Mouse (Mus musculus): ENCODE results near the gene Rbpj. TPM values are rescaled to one million over a fixed set of nuclear protein-coding genes. Genes with fewer than 3 reads are reported as not detected.
"Not testable (repeated sequence)": the region's sequence is repeated elsewhere in the genome, so short reads cannot be mapped to it uniquely, and the experiment has no call there.

The Rbpj gene
- polyA plus RNA-seq, 1 experiment from 2014 or later = 30.0 TPM

DNA sequence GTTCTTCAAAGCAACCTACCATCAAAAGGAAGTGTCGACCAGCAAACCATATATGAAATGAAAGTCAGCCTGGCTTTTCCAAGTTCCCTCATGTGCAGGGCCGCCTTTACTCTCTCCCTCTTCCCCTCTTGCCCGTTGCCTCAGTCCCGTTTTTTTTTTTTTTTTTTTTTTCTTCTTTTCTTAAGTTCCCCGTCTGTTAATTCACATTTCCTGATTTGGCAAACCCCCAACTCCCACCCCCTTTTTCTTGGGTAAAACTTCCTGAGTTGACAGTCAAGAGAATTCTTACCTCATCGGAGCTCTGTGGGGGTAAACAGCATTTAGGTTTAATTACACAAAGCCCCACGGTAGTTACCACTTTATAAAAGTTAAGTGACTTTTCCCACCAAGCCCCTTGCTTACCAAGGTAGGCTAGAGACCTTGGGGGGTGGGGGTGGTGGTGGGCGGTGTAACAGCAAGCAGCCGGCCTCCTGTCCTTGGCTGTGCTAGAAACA, 81.1 kb downstream of the Rbpj start:
- no peaks in the 10 kb centered on the region for H3K9me3 ChIP-seq (replicated peaks; ENCODE audit: control insufficient read depth, low read length)
- no peak for ATAC-seq (ENCODE audit: insufficient read depth, low FRiP score)
- no peaks in the 10 kb centered on the region for H3K4me1 ChIP-seq (ENCODE audit: control insufficient read depth, insufficient read depth, low read length)
- no peak overlapping the region for H3K4me3 ChIP-seq (replicated peaks; ENCODE audit: low read length)
- 49% methylated on average over 9 of the region's 9 CpGs for WGBS
- no peak overlapping the region for H3K27ac ChIP-seq (ENCODE audit: low read length)
- no peaks in the 10 kb centered on the region for H3K36me3 ChIP-seq (ENCODE audit: control insufficient read depth, insufficient read depth, low read length)
- no peaks in the 10 kb centered on the region for H3K27me3 ChIP-seq (ENCODE audit: control insufficient read depth, insufficient read depth, low read length)
- no peak overlapping the region for H3K9ac ChIP-seq (ENCODE audit: low read length)
- H3K4me2 ChIP-seq (ENCODE audit: low read depth, low read length) = no peak overlapping the region

DNA sequence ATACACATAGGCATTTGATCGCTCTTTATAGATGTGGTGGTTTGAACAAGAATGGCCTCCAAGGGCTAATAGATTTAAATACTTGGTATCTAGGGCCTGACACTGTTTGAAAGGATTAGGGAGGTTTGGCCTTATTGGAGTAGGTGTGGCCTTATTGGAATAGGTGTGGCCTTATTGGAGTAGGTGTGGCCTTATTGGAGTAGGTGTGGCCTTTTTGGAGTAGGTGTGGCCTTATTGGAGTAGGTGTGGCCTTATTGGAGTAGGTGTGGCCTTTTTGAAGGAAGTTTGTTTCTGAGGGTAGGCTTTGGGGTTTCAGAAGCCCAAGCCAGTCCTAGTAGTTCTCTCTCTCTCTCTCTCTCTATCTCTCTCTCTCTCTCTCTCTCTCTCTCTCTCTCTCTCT, 84.4 kb downstream of the Rbpj start:
- not testable (repeated sequence) for H3K36me3 ChIP-seq (ENCODE audit: control insufficient read depth, insufficient read depth, low read length); H3K27me3 ChIP-seq (ENCODE audit: control insufficient read depth, insufficient read depth, low read length); H3K4me3 ChIP-seq (replicated peaks; ENCODE audit: low read length); H3K9ac ChIP-seq (ENCODE audit: low read length); ATAC-seq (ENCODE audit: insufficient read depth, low FRiP score); H3K4me2 ChIP-seq (ENCODE audit: low read depth, low read length); H3K9me3 ChIP-seq (replicated peaks; ENCODE audit: control insufficient read depth, low read length); H3K27ac ChIP-seq (ENCODE audit: low read length); H3K4me1 ChIP-seq (ENCODE audit: control insufficient read depth, insufficient read depth, low read length)
- WGBS = 98% methylated on average over 1 of the region's 1 CpGs

DNA sequence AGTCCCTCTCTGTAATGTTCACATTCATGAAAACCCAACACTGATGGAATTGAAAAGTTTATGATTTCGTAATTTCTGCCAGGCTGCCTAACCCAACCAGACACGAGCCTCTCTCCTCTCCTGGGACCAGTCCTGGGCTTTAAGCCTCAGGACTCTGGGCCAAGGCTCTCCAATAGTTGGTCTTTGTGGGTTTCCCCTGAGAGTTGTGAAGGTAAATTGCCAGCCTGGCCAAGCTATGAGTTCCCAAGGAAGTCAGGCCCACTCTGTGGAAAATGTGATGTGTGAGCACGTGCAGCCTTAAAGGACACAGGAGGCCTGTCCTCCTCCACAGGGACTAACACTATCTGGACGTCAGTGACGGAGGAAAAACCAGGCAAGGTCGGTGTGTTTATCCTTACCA, 85.4 kb downstream of the Rbpj start:
- 78% methylated on average over 6 of the region's 6 CpGs for WGBS
- no peaks in the 10 kb centered on the region for H3K9me3 ChIP-seq (replicated peaks; ENCODE audit: control insufficient read depth, low read length)

DNA sequence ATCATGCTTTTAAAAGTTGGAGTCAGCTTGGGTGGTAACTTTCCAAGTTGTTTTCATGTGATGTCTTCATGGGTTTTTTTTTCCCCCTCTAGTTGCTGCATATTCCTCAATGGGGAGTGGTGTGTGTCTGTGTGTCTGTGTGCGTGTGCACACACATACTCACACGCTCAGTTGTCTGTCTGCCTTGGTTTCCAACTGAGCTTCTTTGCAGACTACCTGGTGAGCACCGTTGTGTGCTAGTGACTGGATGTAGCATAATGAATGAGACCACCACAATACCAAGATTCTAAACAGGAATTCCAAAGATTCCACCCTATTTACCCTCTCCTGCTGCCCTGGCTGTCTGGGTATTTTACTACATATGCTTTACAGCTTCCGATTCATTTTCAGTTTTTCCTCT, 86.0 kb downstream of the Rbpj start:
- Histone ChIP-seq H3K36me3 (ENCODE audit: control insufficient read depth, insufficient read depth, low read length) (no peaks in the 10 kb centered on the region), H3K9ac (ENCODE audit: low read length) (no peak overlapping the region), H3K4me1 (ENCODE audit: control insufficient read depth, insufficient read depth, low read length) (no peaks in the 10 kb centered on the region), H3K4me2 (ENCODE audit: low read depth, low read length) (no peak overlapping the region), H3K9me3 (replicated peaks; ENCODE audit: control insufficient read depth, low read length) (no peaks in the 10 kb centered on the region), H3K27me3 (ENCODE audit: control insufficient read depth, insufficient read depth, low read length) (no peaks in the 10 kb centered on the region), H3K27ac (ENCODE audit: low read length) (no peak overlapping the region), H3K4me3 (replicated peaks; ENCODE audit: low read length) (no peak overlapping the region)
- no peak for ATAC-seq (ENCODE audit: insufficient read depth, low FRiP score)
- 81% methylated on average over 4 of the region's 4 CpGs for WGBS

More for the DNA sequence above, 85.4 kb downstream of the Rbpj start:
- H3K4me1 ChIP-seq (ENCODE audit: control insufficient read depth, insufficient read depth, low read length) = no peaks in the 10 kb centered on the region
- no peaks in the 10 kb centered on the region for H3K27me3 ChIP-seq (ENCODE audit: control insufficient read depth, insufficient read depth, low read length)
- H3K36me3 ChIP-seq (ENCODE audit: control insufficient read depth, insufficient read depth, low read length) = no peaks in the 10 kb centered on the region
- no peak overlapping the region for H3K9ac ChIP-seq (ENCODE audit: low read length)
- no peak overlapping the region for H3K4me2 ChIP-seq (ENCODE audit: low read depth, low read length)
- H3K4me3 ChIP-seq (replicated peaks; ENCODE audit: low read length) = no peak overlapping the region
- ATAC-seq (ENCODE audit: insufficient read depth, low FRiP score) = no peak
- H3K27ac ChIP-seq (ENCODE audit: low read length) = no peak overlapping the region

DNA sequence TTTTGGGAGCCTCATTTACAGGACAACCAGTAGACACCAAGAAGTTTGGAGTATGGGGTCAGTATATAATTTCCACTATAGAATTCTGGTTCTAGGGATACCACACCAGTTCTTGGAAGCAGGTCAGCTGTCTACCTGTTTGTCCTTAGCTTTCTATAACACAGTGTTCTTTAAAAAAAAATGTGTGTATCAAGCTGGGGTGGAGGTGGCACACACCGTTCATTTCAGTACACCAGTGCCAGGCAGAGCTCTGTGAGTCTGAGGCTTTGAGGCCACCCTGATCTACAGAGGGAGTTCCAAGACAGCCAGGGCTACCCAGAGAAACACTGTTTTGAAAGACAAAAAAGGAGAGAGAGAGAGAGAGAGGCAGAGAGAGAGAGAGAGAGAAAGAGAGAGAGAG, 87.3 kb downstream of the Rbpj start:
- Histone ChIP-seq H3K36me3 (ENCODE audit: control insufficient read depth, insufficient read depth, low read length) (no peaks in the 10 kb centered on the region), H3K4me1 (ENCODE audit: control insufficient read depth, insufficient read depth, low read length) (peaks cover 3% of the 10 kb centered on the region; the same call in 1 of the 2 replicates), H3K9ac (ENCODE audit: low read length) (no peak overlapping the region), H3K27me3 (ENCODE audit: control insufficient read depth, insufficient read depth, low read length) (no peaks in the 10 kb centered on the region), H3K4me2 (ENCODE audit: low read depth, low read length) (no peak overlapping the region), H3K27ac (ENCODE audit: low read length) (no peak overlapping the region), H3K9me3 (replicated peaks; ENCODE audit: control insufficient read depth, low read length) (no peaks in the 10 kb centered on the region), H3K4me3 (replicated peaks; ENCODE audit: low read length) (no peak overlapping the region)
- WGBS = 84% methylated on average over 1 of the region's 1 CpGs
- no peak for ATAC-seq (ENCODE audit: insufficient read depth, low FRiP score)

DNA sequence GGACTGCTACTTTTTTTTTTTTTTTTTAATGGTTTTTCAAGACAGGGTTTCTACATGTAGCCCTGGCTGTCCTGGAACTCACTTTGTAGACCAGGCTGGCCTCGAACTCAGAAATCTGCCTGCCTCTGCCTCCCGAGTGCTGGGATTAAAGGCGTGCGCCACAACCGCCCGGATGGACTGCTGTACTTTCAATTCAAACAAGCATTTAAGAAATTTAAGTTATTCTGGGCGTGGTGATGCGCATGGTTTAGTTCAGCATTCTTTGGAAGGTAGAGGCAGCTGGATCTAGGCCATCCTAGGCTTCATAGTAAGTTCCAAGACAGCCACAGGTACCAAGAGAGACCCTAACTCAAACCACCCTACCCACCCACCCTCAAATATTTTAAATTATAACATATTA, 88.2 kb downstream of the Rbpj start:
- Histone ChIP-seq H3K27ac (ENCODE audit: low read length) (no peak overlapping the region), H3K9me3 (replicated peaks; ENCODE audit: control insufficient read depth, low read length) (no peaks in the 10 kb centered on the region), H3K4me1 (ENCODE audit: control insufficient read depth, insufficient read depth, low read length) (peaks cover 3% of the 10 kb centered on the region; the same call in 1 of the 2 replicates), H3K36me3 (ENCODE audit: control insufficient read depth, insufficient read depth, low read length) (no peaks in the 10 kb centered on the region), H3K4me2 (ENCODE audit: low read depth, low read length) (no peak overlapping the region), H3K27me3 (ENCODE audit: control insufficient read depth, insufficient read depth, low read length) (no peaks in the 10 kb centered on the region), H3K9ac (ENCODE audit: low read length) (no peak overlapping the region), H3K4me3 (replicated peaks; ENCODE audit: low read length) (no peak overlapping the region)
- ATAC-seq (ENCODE audit: insufficient read depth, low FRiP score) = no peak
- 94% methylated on average over 8 of the region's 8 CpGs for WGBS

DNA sequence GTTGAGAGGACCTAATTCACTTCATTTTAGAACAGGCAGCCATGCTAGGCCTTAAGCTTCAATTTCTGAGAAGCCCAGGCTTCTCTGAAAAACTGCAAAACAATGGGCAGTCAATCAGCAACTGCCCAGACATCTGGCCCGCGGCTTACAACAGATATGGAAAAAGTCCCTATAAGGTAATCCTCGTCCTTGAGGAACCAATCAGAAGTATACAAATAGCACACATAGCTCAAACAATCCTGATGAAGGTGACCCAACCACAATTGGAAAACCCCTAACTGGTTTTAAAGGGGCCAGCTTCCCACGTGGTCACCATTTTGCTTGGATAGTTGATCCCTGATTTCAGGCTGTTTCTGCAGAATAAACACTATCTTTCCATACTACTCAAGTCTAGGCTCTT, 89.0 kb downstream of the Rbpj start:
- 86% methylated on average over 4 of the region's 4 CpGs for WGBS
- Histone ChIP-seq H3K27ac (ENCODE audit: low read length) (no peak overlapping the region), H3K27me3 (ENCODE audit: control insufficient read depth, insufficient read depth, low read length) (no peaks in the 10 kb centered on the region), H3K4me3 (replicated peaks; ENCODE audit: low read length) (no peak overlapping the region), H3K9me3 (replicated peaks; ENCODE audit: control insufficient read depth, low read length) (no peaks in the 10 kb centered on the region), H3K9ac (ENCODE audit: low read length) (no peak overlapping the region), H3K36me3 (ENCODE audit: control insufficient read depth, insufficient read depth, low read length) (no peaks in the 10 kb centered on the region), H3K4me1 (ENCODE audit: control insufficient read depth, insufficient read depth, low read length) (peaks cover 3% of the 10 kb centered on the region; the same call in 1 of the 2 replicates), H3K4me2 (ENCODE audit: low read depth, low read length) (no peak overlapping the region)
- ATAC-seq (ENCODE audit: insufficient read depth, low FRiP score) = no peak

DNA sequence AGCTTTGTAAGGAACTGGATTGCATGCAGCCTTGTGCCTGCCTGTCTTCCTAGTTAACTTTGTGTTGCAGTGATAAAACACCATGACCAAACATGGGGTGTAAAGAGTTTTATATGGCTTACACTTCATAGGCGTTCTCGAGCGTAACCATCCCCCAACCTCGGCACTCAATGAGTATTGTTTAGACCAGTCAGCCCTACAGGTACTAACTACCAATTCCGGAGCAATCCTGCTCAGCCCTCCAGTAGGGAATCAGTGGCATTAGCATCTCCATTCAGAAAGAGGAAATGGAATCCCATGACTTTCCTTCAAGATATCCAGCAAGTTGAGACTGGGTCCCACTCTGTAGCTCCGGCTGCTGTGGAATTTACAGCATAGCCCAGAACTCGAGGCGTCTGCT, 89.5 kb downstream of the Rbpj start:
- Histone ChIP-seq H3K36me3 (ENCODE audit: control insufficient read depth, insufficient read depth, low read length) (no peaks in the 10 kb centered on the region), H3K27ac (ENCODE audit: low read length) (no peak overlapping the region), H3K27me3 (ENCODE audit: control insufficient read depth, insufficient read depth, low read length) (no peaks in the 10 kb centered on the region), H3K9me3 (replicated peaks; ENCODE audit: control insufficient read depth, low read length) (no peaks in the 10 kb centered on the region), H3K4me3 (replicated peaks; ENCODE audit: low read length) (no peak overlapping the region), H3K9ac (ENCODE audit: low read length) (no peak overlapping the region), H3K4me2 (ENCODE audit: low read depth, low read length) (no peak overlapping the region), H3K4me1 (ENCODE audit: control insufficient read depth, insufficient read depth, low read length) (peaks cover 3% of the 10 kb centered on the region; the same call in 1 of the 2 replicates)
- no peak for ATAC-seq (ENCODE audit: insufficient read depth, low FRiP score)
- WGBS = 94% methylated on average over 8 of the region's 8 CpGs

DNA sequence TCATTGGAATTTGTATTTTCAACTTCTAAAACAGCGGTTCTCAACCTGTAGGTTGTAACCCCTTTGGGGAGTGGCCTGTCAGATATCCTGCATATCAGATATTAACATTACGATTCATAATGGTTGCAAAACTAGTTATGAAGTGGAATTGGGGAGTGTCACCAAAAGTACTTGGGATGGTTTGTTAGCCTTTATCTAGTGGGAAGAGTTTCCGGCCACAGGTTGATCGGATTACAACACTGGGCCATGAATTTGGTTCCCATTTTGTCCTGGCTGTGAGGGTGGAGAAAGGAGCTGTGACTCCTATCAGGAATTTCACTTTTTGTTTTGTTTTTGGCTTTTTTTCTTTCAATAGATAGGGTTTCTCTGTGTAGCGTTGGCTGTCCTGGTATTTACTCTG, 90.0 kb downstream of the Rbpj start:
- no peaks in the 10 kb centered on the region for H3K36me3 ChIP-seq (ENCODE audit: control insufficient read depth, insufficient read depth, low read length)
- H3K9ac ChIP-seq (ENCODE audit: low read length) = no peak overlapping the region
- peaks cover 3% of the 10 kb centered on the region; the same call in 1 of the 2 replicates for H3K4me1 ChIP-seq (ENCODE audit: control insufficient read depth, insufficient read depth, low read length)
- no peaks in the 10 kb centered on the region for H3K27me3 ChIP-seq (ENCODE audit: control insufficient read depth, insufficient read depth, low read length)
- H3K4me3 ChIP-seq (replicated peaks; ENCODE audit: low read length) = no peak overlapping the region
- no peaks in the 10 kb centered on the region for H3K9me3 ChIP-seq (replicated peaks; ENCODE audit: control insufficient read depth, low read length)
- ATAC-seq (ENCODE audit: insufficient read depth, low FRiP score) = no peak
- no peak overlapping the region for H3K27ac ChIP-seq (ENCODE audit: low read length)
- no peak overlapping the region for H3K4me2 ChIP-seq (ENCODE audit: low read depth, low read length)
- 88% methylated on average over 5 of the region's 5 CpGs for whole genome bisulfite sequencing

All from stomach, embryonic 16.5 days (tissue).